Mouse (Mus musculus) kidney, embryonic 15.5 days (tissue): ENCODE measurements at regions not wholly inside any gene's neighbourhood (a gene's known extent, or its start where the extent isn't known, plus 50 kb on each side); places are given as distances from the start of the nearest gene placed in this dataset.
"Not testable (repeated sequence)": the region's sequence is repeated elsewhere in the genome, so short reads cannot be mapped to it uniquely, and the experiment has no call there.

Experiments
- ATAC-seq: fragments of 200-750 bp; cut with Nextera tagmentation; replicated peaks from 2 replicates; pipeline ENCODE4 v1.8.0; 2017; ENCODE audit warnings: moderate TSS enrichment; ENCODE audit not compliant: low FRiP score
- H3K27ac ChIP-seq: fragments of 300-500 bp; sonication (generic); 2 replicates; pipeline ENCODE4 v1.5.1; 2015; ENCODE audit warnings: mild to moderate bottlenecking, inconsistent platforms
- H3K27me3 ChIP-seq: fragments of 300-500 bp; sonication (generic); 2 replicates; pipeline ENCODE4 v1.6.1; 2015; ENCODE audit warnings: inconsistent platforms
- H3K36me3 ChIP-seq: fragments of 300-500 bp; sonication (generic); 2 replicates; pipeline ENCODE4 v1.6.1; 2015; ENCODE audit warnings: inconsistent platforms
- H3K4me1 ChIP-seq: fragments of 300-500 bp; sonication (generic); 2 replicates; pipeline ENCODE4 v1.6.1; 2015; ENCODE audit warnings: inconsistent platforms
- H3K4me2 ChIP-seq: fragments of 300-500 bp; sonication (generic); 2 replicates; pipeline ENCODE4 v1.6.1; 2015; ENCODE audit warnings: moderate library complexity, mild to moderate bottlenecking, inconsistent platforms
- H3K4me3 ChIP-seq: fragments of 300-500 bp; sonication (generic); replicated peaks from 2 replicates; pipeline ENCODE4 v1.5.1; 2015; ENCODE audit warnings: mild to moderate bottlenecking, inconsistent platforms
- H3K9ac ChIP-seq: fragments of 300-500 bp; sonication (generic); 2 replicates; pipeline ENCODE4 v1.6.1; 2015; ENCODE audit warnings: mild to moderate bottlenecking, inconsistent platforms
- H3K9me3 ChIP-seq: fragments of 300-500 bp; sonication (generic); replicated peaks from 2 replicates; pipeline ENCODE4 v1.6.1; 2016; ENCODE audit warnings: inconsistent platforms
- WGBS: fragments of 180-500 bp; shearing (Covaris S2); methylation state at CpG from one replicate; pipeline ENCODE4 v1.1.7; 2015; ENCODE audit warnings: mixed read lengths; 5-methylcytosine and 5-hydroxymethylcytosine counted together

GRCm38 (mm10) chr1:157622156-157622555 lies 115.6 kb downstream of the Sec16b start:
- H3K27ac ChIP-seq, H3K9me3 ChIP-seq, H3K4me3 ChIP-seq, H3K9ac ChIP-seq, H3K4me2 ChIP-seq, H3K36me3 ChIP-seq, H3K27me3 ChIP-seq, ATAC-seq, H3K4me1 ChIP-seq: not testable (repeated sequence)
- WGBS, result 93% methylated on average over 16 of the region's 16 CpGs

- H3K27ac ChIP-seq, result no peak overlapping the region
- no peaks in the 10 kb centered on the region for H3K4me1 ChIP-seq
- no peaks in the 10 kb centered on the region for H3K27me3 ChIP-seq
- H3K4me3 ChIP-seq, result no peak overlapping the region
- 58% methylated on average over 3 of the region's 3 CpGs for WGBS
- H3K9ac ChIP-seq, result no peak overlapping the region
- H3K9me3 ChIP-seq, result no peaks in the 10 kb centered on the region
- H3K4me2 ChIP-seq, result no peak overlapping the region
- ATAC-seq, result no peak
- H3K36me3 ChIP-seq, result no peaks in the 10 kb centered on the region
Observed at GRCm38 (mm10) chr1:157632586-157632985, 126.1 kb downstream of the Sec16b start.

- no peak overlapping the region for H3K27ac ChIP-seq
- H3K4me1 ChIP-seq, result no peaks in the 10 kb centered on the region
- ATAC-seq, result no peak
- no peaks in the 10 kb centered on the region for H3K36me3 ChIP-seq
- no peaks in the 10 kb centered on the region for H3K27me3 ChIP-seq
- no peaks in the 10 kb centered on the region for H3K9me3 ChIP-seq
- H3K4me3 ChIP-seq, result no peak overlapping the region
- H3K4me2 ChIP-seq, result no peak overlapping the region
- 77% methylated on average over 6 of the region's 6 CpGs for WGBS
- no peak overlapping the region for H3K9ac ChIP-seq
Observed at GRCm38 (mm10) chr1:157633470-157633869, 126.9 kb downstream of the Sec16b start.

DNA sequence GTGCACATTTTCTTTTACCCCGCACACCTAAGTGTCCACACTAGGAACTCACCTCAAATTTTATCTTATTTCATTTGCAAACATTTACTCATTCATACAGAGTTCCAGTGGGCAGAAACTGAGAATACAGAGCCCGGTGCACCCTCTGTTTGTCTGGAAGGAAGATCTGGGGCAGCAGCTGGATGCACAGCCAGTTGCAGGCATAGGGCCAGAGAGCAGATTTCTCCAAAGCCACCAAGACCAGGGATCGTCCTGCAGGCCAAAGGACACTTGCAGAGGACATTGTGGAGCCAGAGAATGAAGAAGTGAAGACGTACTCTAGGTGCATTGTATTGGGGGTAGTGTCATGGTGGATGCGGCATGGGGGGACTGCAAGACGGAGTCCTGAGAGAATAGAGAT lies 129.2 kb downstream of the Sec16b start:
- H3K4me2 ChIP-seq, result no peak overlapping the region
- WGBS, result 90% methylated on average over 6 of the region's 6 CpGs
- no peak overlapping the region for H3K4me3 ChIP-seq
- H3K4me1 ChIP-seq, result no peaks in the 10 kb centered on the region
- no peaks in the 10 kb centered on the region for H3K36me3 ChIP-seq
- no peak for ATAC-seq
- no peak overlapping the region for H3K9ac ChIP-seq
- no peak overlapping the region for H3K27ac ChIP-seq
- no peaks in the 10 kb centered on the region for H3K27me3 ChIP-seq
- no peaks in the 10 kb centered on the region for H3K9me3 ChIP-seq

DNA sequence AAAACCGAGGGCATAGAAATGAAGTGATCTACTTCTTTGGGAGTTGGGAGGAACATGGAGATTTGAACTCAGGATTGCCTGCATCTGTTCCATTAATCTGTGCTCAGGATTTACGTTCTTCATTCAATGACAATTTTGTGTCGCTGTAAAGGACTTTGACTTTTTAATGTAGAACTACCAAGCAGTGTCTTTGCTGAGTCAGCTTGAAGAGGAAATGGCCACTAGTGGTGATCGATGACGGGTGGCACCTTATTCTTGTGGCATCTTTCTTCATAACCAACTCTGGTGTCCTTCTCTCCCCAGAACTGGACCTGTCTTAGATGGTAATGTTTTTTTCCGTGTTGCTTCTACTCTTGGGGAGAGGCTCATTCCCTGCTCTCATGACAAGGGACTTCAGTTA lies 137.0 kb downstream of the Sec16b start:
- Histone ChIP-seq H3K9me3 (no peaks in the 10 kb centered on the region), H3K27ac (no peak overlapping the region), H3K4me2 (no peak overlapping the region), H3K4me3 (no peak overlapping the region), H3K36me3 (no peaks in the 10 kb centered on the region), H3K27me3 (no peaks in the 10 kb centered on the region), H3K4me1 (no peaks in the 10 kb centered on the region), H3K9ac (no peak overlapping the region)
- no peak for ATAC-seq
- WGBS, result 93% methylated on average over 6 of the region's 6 CpGs

GRCm38 (mm10) chr1:157645682-157646421 lies 139.3 kb downstream of the Sec16b start:
- ATAC-seq, result no peak
- 42% methylated on average over 8 of the region's 8 CpGs for WGBS
- no peaks in the 10 kb centered on the region for H3K9me3 ChIP-seq
- H3K27ac ChIP-seq, result no peak overlapping the region
- H3K4me1 ChIP-seq, result no peaks in the 10 kb centered on the region
- H3K36me3 ChIP-seq, result no peaks in the 10 kb centered on the region
- H3K9ac ChIP-seq, result no peak overlapping the region
- H3K27me3 ChIP-seq, result 0 out of 2 replicates have a peak, but pooled peaks cover 6% of the 10 kb centered on the region
- H3K4me3 ChIP-seq, result no peak overlapping the region
- H3K4me2 ChIP-seq, result no peak overlapping the region

GRCm38 (mm10) chr1:157655446-157655845 lies 148.9 kb downstream of the Sec16b start:
- no peak overlapping the region for H3K4me3 ChIP-seq
- ATAC-seq, result no peak
- H3K4me1 ChIP-seq, result no peaks in the 10 kb centered on the region
- H3K27ac ChIP-seq, result no peak overlapping the region
- H3K36me3 ChIP-seq, result no peaks in the 10 kb centered on the region
- no peak overlapping the region for H3K9ac ChIP-seq
- WGBS, result 85% methylated on average over 4 of the region's 4 CpGs
- no peak overlapping the region for H3K4me2 ChIP-seq
- no peaks in the 10 kb centered on the region for H3K27me3 ChIP-seq
- H3K9me3 ChIP-seq, result no peaks in the 10 kb centered on the region

DNA sequence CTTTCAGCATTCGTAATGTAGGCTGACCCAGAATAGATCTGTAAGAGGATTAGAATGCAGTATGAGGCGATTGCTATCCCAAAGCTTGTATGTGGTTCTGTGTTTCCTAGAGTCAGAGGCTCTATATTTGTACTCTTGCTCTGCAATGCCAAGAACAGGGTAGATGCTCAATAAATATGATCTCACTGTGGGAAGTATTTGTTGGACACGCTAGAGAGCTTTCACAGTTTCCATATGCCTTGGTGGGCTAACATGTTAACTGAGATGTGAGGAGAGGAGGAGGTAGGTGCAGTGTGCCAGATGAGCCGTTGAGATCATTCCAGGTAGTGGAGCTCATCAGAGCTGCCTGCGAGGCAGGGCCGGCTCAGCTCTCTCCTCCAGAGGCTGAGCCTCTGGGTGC lies 163.1 kb downstream of the Sec16b start:
- WGBS, result 86% methylated on average over 6 of the region's 6 CpGs
- H3K27ac ChIP-seq, result no peak overlapping the region

GRCm38 (mm10) chr1:157684356-157684755 lies 177.8 kb downstream of the Sec16b start:
- Histone ChIP-seq H3K36me3 (no peaks in the 10 kb centered on the region), H3K9me3 (no peaks in the 10 kb centered on the region), H3K27ac (no peak overlapping the region), H3K4me2 (no peak overlapping the region), H3K9ac (no peak overlapping the region), H3K4me3 (no peak overlapping the region), H3K4me1 (no peaks in the 10 kb centered on the region), H3K27me3 (no peaks in the 10 kb centered on the region)
- WGBS, result 30% methylated on average over 7 of the region's 7 CpGs
- no peak for ATAC-seq

More for the DNA sequence above, 163.1 kb downstream of the Sec16b start:
- Histone ChIP-seq H3K9me3 (no peaks in the 10 kb centered on the region), H3K4me3 (no peak overlapping the region), H3K27me3 (no peaks in the 10 kb centered on the region), H3K36me3 (no peaks in the 10 kb centered on the region), H3K4me2 (no peak overlapping the region), H3K9ac (no peak overlapping the region), H3K4me1 (no peaks in the 10 kb centered on the region)
- no peak for ATAC-seq

DNA sequence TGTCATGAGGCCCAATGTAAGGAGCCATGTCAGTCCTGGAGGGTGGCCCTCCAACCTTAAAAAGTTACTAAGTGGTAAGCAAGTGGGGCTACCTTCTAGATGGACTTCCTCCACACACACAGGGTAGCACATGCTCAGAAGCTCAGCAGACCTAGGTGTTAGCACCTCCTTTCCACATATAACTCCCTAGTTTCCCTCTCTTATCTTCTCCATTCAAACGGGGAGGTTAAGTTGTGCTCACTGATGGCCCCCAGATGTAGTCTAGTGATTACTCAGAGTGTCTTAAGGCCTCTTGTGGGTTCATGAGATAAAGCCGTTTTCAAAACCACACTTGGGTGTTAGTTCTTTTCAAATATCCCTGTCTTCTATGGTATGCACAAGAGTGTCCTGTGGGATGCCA lies 188.7 kb downstream of the Sec16b start:
- no peaks in the 10 kb centered on the region for H3K36me3 ChIP-seq
- no peak overlapping the region for H3K4me3 ChIP-seq
- H3K9ac ChIP-seq, result no peak overlapping the region
- no peak overlapping the region for H3K4me2 ChIP-seq
- H3K9me3 ChIP-seq, result no peaks in the 10 kb centered on the region
- H3K27ac ChIP-seq, result no peak overlapping the region
- H3K4me1 ChIP-seq, result no peaks in the 10 kb centered on the region
- no peaks in the 10 kb centered on the region for H3K27me3 ChIP-seq
- WGBS, result 70% methylated on average over 2 of the region's 2 CpGs
- ATAC-seq, result peak; percentile 84

GRCm38 (mm10) chr1:157703639-157704038 lies 197.1 kb downstream of the Sec16b start:
- Histone ChIP-seq H3K27me3 (no peaks in the 10 kb centered on the region), H3K9ac (no peak overlapping the region), H3K4me3 (no peak overlapping the region), H3K9me3 (no peaks in the 10 kb centered on the region), H3K27ac (no peak overlapping the region), H3K4me2 (no peak overlapping the region), H3K36me3 (no peaks in the 10 kb centered on the region), H3K4me1 (no peaks in the 10 kb centered on the region)
- ATAC-seq, result no peak
- 77% methylated on average over 6 of the region's 6 CpGs for WGBS

DNA sequence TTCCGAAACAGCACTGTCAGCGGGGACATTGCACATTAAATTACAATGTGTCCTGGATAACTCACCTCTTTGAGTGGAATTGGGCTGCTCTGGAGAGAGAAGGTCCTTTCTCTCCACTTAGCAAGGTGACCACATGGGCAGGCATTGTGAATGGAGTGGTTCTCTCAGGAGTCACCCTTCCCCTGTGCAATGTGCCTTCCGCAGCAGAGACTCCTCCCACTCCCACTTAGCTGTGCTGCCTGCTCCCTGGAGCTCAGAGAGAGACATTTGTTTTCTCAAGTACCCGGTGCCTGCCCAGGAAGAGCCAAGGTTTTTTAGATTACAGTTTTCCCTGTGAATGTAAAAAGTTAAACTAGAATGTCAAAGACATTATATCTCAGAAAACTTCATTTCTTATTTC lies 198.8 kb downstream of the Sec16b start:
- Histone ChIP-seq H3K27ac (no peak overlapping the region), H3K4me2 (no peak overlapping the region), H3K4me3 (no peak overlapping the region), H3K9me3 (no peaks in the 10 kb centered on the region), H3K4me1 (no peaks in the 10 kb centered on the region), H3K36me3 (no peaks in the 10 kb centered on the region), H3K27me3 (no peaks in the 10 kb centered on the region), H3K9ac (no peak overlapping the region)
- ATAC-seq, result no peak
- 39% methylated on average over 4 of the region's 4 CpGs for WGBS

DNA sequence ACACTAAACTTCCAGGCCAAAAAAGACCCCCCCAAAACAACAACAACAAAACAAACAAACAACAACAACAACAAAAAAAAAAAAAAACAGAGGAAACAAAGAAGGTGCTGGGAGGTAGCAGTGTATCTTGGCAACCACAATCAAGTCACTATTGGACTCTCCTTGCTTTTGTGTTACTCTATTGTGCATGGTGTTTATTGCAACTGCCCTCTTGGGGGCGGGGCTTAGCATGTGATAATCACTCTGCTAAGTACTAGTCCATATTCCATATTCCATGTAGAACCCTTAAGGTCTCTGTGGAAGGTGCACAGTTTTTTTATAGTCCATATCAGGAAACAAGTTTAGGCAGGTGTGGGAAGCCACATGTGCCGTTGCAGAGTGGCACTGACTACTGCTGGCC lies 200.7 kb downstream of the Sec16b start:
- Histone ChIP-seq H3K27ac (no peak overlapping the region), H3K4me3 (no peak overlapping the region), H3K4me2 (no peak overlapping the region), H3K9me3 (no peaks in the 10 kb centered on the region), H3K9ac (no peak overlapping the region), H3K36me3 (no peaks in the 10 kb centered on the region), H3K27me3 (no peaks in the 10 kb centered on the region), H3K4me1 (no peaks in the 10 kb centered on the region)
- WGBS, result 83% methylated on average over 2 of the region's 2 CpGs
- no peak for ATAC-seq
